Mouse (Mus musculus) ES-E14 (cell line): ENCODE results near the gene Cplx3. TPM values are rescaled to one million over a fixed set of nuclear protein-coding genes. Genes with fewer than 3 reads are reported as not detected.

Source experiments
- DNase-seq: peaks from one replicate; pipeline ENCODE4 v3.0.0-alpha.2; 2013; ENCODE audit warnings: low read depth, low spot score
- H3K27ac ChIP-seq: 2 replicates; pipeline ENCODE4 v1.5.1; 2012; ENCODE audit warnings: low read depth, mild to moderate bottlenecking, low read length, moderate library complexity, mixed read lengths; ENCODE audit not compliant: poor library complexity, insufficient read depth, severe bottlenecking
- H3K36me3 ChIP-seq: 2 replicates; pipeline ENCODE4 v1.6.1; 2012; ENCODE audit warnings: mild to moderate bottlenecking, low read length, moderate library complexity, mixed read lengths; ENCODE audit not compliant: control insufficient read depth, poor library complexity, insufficient read depth, severe bottlenecking
- H3K4me1 ChIP-seq, 2 experiments: fragments of 150-350 bp in 1 of 2; sonication (generic) in 1 of 2; 2 replicates each; pipeline ENCODE4 v1.6.1; 2012; ENCODE audit warnings: low read length in 2 of 2, mild to moderate bottlenecking in 1 of 2, mixed read lengths in 1 of 2; ENCODE audit not compliant: control insufficient read depth in 2 of 2, insufficient read depth in 2 of 2, poor library complexity in 1 of 2
- H3K4me3 ChIP-seq, 2 experiments: fragments of 150-350 bp in 1 of 2; sonication (generic) in 1 of 2; 2 replicates each; pipeline ENCODE4 v1.5.1; 2012; ENCODE audit warnings: low read length in 2 of 2, low read depth in 1 of 2, mild to moderate bottlenecking in 1 of 2, mixed read lengths in 1 of 2; ENCODE audit not compliant: insufficient read depth in 1 of 2, poor library complexity in 1 of 2, severe bottlenecking in 1 of 2
- H3K9ac ChIP-seq: 2 replicates; pipeline ENCODE4 v1.6.1; 2012; ENCODE audit warnings: low read depth, mild to moderate bottlenecking, low read length, mixed read lengths; ENCODE audit not compliant: poor library complexity, insufficient read depth, severe bottlenecking
- H3K9me3 ChIP-seq: fragments of 150-350 bp; sonication (generic); 2 replicates; pipeline ENCODE4 v1.6.1; 2012; ENCODE audit warnings: low read depth, mild to moderate bottlenecking, low read length; ENCODE audit not compliant: control insufficient read depth, insufficient read depth
- CHD2 ChIP-seq: IDR thresholded peaks from 2 replicates; pipeline ENCODE4 v1.6.1; 2014; ENCODE audit warnings: mild to moderate bottlenecking, low read depth, low read length, inconsistent platforms
- HCFC1 ChIP-seq: IDR thresholded peaks from 2 replicates; pipeline ENCODE4 v1.6.1; 2012; ENCODE audit warnings: low read length, inconsistent platforms, borderline replicate concordance; ENCODE audit not compliant: insufficient read depth
- MAFK ChIP-seq: IDR thresholded peaks from 2 replicates; pipeline ENCODE4 v1.6.1; 2014; ENCODE audit warnings: mild to moderate bottlenecking, low read depth, low read length, inconsistent platforms; ENCODE audit not compliant: insufficient read depth
- ZC3H11A ChIP-seq: IDR thresholded peaks from 2 replicates; pipeline ENCODE4 v1.6.1; 2012; ENCODE audit warnings: low read depth, mild to moderate bottlenecking, inconsistent platforms, low read length, borderline replicate concordance
- ZNF384 ChIP-seq: IDR thresholded peaks from 2 replicates; pipeline ENCODE4 v1.6.1; 2012; ENCODE audit warnings: low read depth, low read length, inconsistent platforms
- in situ Hi-C, 2 experiments: fragments of 600-800 bp; cut with MboI; formaldehyde crosslinking; loops; one replicate each; pipeline ENCODE4 v1.15.1; 2025; ENCODE audit warnings: low sequenced_read_pairs in 2 of 2, inconsistent platforms in 1 of 2; ENCODE audit not compliant: unreplicated experiment in 2 of 2
- total RNA-seq: library from RNA; depleted of rRNA; stranded (reverse); fragments of 300-350 nt; gene quantifications from 2 replicates; pipeline ENCODE4 v1.2.3, GENCODE M21; 2012

The Cplx3 gene
- total RNA-seq, 1 experiment = not detected

DNA sequence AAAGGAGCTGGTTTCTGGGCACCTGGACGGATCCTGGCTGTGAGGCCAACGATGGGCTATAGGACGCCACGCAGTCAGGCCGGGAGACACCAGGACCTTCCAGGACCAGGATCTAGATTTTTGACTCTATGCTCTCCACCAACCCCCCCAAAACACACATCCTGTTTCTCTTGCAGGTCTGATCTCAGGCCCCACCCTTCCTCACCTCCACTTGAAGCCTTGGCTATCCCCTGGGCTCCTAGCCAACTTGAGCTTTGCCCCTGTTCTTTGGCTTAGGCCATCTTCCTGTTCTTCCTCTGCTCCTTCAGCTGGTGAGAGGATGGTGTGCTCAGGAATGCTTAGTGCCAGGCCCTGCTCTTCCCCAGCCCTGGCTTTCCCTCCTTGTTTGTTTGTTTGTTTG, 14.6 kb upstream of the Cplx3 start, which contains the start of gene Lman1l:
Gene Lman1l, minus strand, starts transcription at position 101 of the 400 bp plus-strand sequence.
- Histone ChIP-seq H3K36me3 (peaks cover 1% of the 10 kb centered on the region; the same call in 1 of the 2 replicates), H3K27ac (no peak within 1 kb of the TSS), H3K4me1 (no peaks in the 10 kb centered on the region), H3K9me3 (no peaks in the 10 kb centered on the region), H3K4me3 (no peak within 1 kb of the TSS), H3K9ac (no peak within 1 kb of the TSS)
- in situ Hi-C loops = no loop called here
- DNase-seq = no peak
- TF ChIP-seq ZC3H11A (no peak), ZNF384 (no peak), CHD2 (no peak), MAFK (no peak), HCFC1 (no peak)

DNA sequence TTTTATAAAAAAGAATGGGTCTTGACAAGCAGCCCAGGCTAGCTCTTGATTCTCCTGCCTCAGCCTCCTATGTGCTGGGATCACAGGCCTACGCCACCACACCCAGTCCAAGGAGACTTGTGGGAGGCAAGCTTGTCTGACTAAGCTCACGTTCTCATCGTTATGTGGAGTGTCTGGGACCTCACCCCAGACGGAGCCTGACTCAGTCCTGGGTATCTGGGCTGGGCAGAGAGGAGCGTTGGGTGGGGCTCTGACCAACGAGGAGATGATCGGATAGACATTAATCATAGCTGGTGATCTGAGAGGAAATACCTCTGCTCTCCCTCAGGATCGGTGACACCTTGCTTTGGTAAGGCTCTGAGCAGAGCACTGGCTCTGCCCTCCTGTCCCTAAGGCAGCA, 12.8 kb upstream of the Cplx3 start:
- in situ Hi-C loops = no loop called here
- Histone ChIP-seq H3K36me3 (no peaks in the 10 kb centered on the region), H3K4me1 (no peaks in the 10 kb centered on the region), H3K9me3 (no peaks in the 10 kb centered on the region), H3K27ac (no peak overlapping the region), H3K4me3 (no peak overlapping the region), H3K9ac (no peak overlapping the region)
- no peak for DNase-seq
- TF ChIP-seq HCFC1 (no peak), ZC3H11A (no peak), CHD2 (no peak), ZNF384 (no peak), MAFK (no peak)

DNA sequence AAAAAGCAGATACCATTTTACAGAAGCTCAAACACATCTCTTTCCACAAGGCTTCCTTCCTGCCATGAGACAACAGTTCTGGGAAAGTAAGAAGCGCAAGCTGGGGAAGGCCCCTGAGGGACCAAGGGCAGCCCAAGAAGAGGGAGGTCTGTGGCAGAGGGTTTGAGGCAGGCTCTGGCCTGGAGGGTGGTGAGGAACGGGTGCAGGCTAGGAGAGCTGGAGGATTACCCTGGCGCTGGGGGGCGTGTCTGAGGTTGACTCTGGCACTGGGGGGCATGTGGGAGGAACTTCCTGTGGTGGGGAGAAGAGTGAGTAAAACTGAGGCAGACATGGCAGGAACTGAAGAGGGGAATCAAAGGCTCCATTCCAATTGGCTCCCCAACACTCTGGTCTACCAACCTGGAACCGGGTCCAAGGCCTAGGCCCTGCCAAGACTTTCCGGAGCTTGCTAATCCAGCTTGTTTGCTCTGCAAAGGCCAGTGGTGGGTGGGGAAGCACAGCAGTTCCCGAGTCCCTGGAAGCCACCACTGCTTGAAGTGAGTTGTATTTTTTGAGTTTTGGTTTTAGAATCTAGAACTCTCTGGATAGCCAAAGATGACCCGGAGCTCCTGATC, 11.6 kb upstream of the Cplx3 start:
- DNase-seq = no peak
- Histone ChIP-seq H3K36me3 (no peaks in the 10 kb centered on the region), H3K4me1 (no peaks in the 10 kb centered on the region), H3K4me3 (no peak overlapping the region), H3K27ac (no peak overlapping the region), H3K9me3 (no peaks in the 10 kb centered on the region), H3K9ac (no peak overlapping the region)
- in situ Hi-C loops = no loop called here
- TF ChIP-seq CHD2 (no peak), ZNF384 (no peak), MAFK (no peak), HCFC1 (no peak), ZC3H11A (no peak)

DNA sequence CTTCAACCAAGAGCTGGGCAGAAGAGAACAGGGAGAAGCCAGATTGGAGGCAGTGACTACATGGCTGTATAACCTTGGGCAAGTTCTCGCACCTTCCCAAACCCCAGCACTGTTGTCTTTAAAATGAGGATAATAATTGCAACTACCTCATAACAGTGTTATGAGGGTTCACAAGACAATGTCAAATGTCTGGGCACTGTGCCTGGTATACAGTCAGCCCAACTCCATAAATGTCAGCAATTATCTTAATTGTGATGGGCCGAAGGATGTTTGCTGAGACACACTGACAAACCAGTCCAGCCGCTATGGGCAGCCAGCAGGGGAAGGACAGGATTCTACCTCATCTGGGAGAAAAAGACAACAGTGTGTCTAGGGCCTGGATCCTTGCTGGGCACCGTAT, 8.7 kb upstream of the Cplx3 start:
- TF ChIP-seq ZNF384 (no peak), HCFC1 (no peak), CHD2 (no peak), MAFK (no peak), ZC3H11A (no peak)
- in situ Hi-C loops = no loop called here
- H3K9ac ChIP-seq = no peak overlapping the region

DNA sequence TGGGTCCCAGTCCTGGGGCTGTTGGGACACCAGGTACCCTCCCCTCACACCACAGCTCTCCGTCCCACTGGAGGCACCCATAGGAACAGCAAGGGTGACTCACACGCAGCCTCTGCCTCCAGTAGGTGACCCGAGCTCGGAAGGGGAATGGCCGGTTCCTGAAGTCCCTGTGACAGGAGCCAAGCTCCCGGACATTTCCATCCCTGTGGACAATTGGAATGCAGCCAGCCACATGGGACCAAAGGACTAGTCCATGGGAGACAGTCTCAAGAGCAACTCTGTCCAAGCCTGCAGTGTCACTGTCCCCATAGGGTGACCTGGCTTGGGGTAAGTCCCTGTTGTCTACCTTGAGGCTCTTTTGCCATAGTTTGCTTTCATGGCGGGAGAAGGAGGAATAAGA, 7.9 kb upstream of the Cplx3 start:
- H3K9me3 ChIP-seq = no peaks in the 10 kb centered on the region
- no peak overlapping the region for H3K27ac ChIP-seq
- H3K4me3 ChIP-seq = no peak overlapping the region
- no peak for TF ChIP-seq ZC3H11A
- TF ChIP-seq MAFK = no peak
- no peak for TF ChIP-seq HCFC1
- DNase-seq = no peak
- no peaks in the 10 kb centered on the region for H3K4me1 ChIP-seq
- H3K9ac ChIP-seq = no peak overlapping the region
- no peaks in the 10 kb centered on the region for H3K36me3 ChIP-seq
- in situ Hi-C loops = no loop called here

More for the DNA sequence above, 8.7 kb upstream of the Cplx3 start:
- Histone ChIP-seq H3K36me3 (no peaks in the 10 kb centered on the region), H3K27ac (no peak overlapping the region), H3K9me3 (no peaks in the 10 kb centered on the region), H3K4me3 (no peak overlapping the region), H3K4me1 (no peaks in the 10 kb centered on the region)
- no peak for DNase-seq
